Mouse (Mus musculus): ENCODE measurements at regions not wholly inside any gene's neighbourhood (a gene's known extent, or its start where the extent isn't known, plus 50 kb on each side); places are given as distances from the start of the nearest gene placed in this dataset.
A peak's percentile ranks its signal among the peaks of the same experiment; 100 is the strongest.

DNA sequence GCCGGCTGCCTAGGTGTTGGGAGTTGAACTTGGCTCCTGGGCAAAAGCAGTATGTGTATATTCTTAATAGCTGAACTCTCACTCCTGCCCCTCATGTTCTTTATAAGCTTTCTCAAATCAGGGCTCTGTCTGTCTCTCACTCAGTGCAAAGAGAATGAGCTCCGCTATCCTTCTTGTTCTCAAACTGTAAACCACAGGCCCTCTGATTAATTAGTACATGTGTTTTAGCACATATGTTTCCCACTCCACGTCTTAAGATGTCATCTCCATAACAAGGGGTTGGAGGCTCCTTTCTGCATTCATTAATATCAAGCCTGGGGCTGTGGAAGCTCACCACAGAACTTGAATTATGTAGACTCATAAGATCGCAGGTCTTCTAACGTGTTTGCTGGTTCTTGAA, 104.7 kb downstream of the Nsun3 start:
- H3K4me1 ChIP-seq (ENCODE audit: control insufficient read depth, insufficient read depth, low read length) = no peaks in the 10 kb centered on the region
- no peak for DNase-seq
- no peak for TF ChIP-seq CTCF (IDR thresholded peaks at IDR 0.05; ENCODE audit: insufficient read depth, low read length)
- no peak for TF ChIP-seq POLR2A (IDR thresholded peaks at IDR 0.05; ENCODE audit: borderline replicate concordance, extremely low read depth, low read depth, low read length)
- 77% methylated on average over 5 of the region's 5 CpGs for WGBS
- H3K4me3 ChIP-seq (replicated peaks; ENCODE audit: extremely low read depth, low read depth, low read length) = no peak overlapping the region

DNA sequence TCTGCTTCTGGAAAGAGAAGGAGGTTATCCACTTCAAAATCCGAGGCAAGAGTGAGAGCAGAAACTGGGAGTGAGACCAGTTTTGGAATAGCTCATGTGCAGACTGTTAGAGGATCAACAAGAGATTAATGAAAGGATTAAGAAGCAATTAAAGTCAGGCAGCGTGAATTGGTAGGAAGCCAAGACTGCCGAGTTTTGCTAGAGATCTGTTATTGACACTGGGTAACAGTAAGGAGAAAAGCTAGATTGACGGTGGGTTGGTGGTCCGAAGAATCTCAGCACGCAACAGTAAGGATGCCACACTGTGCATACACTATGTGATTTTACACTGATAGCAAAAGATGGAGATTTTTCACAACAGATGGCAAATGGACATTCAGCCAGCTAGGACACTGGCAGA, 109.8 kb downstream of the Nsun3 start:
- WGBS = 70% methylated on average over 6 of the region's 6 CpGs
- no peak overlapping the region for H3K4me3 ChIP-seq (replicated peaks; ENCODE audit: extremely low read depth, low read depth, low read length)
- TF ChIP-seq POLR2A (IDR thresholded peaks at IDR 0.05; ENCODE audit: borderline replicate concordance, extremely low read depth, low read depth, low read length) (no peak), CTCF (IDR thresholded peaks at IDR 0.05; ENCODE audit: insufficient read depth, low read length) (no peak)
- no peak for DNase-seq
- no peaks in the 10 kb centered on the region for H3K4me1 ChIP-seq (ENCODE audit: control insufficient read depth, insufficient read depth, low read length)

DNA sequence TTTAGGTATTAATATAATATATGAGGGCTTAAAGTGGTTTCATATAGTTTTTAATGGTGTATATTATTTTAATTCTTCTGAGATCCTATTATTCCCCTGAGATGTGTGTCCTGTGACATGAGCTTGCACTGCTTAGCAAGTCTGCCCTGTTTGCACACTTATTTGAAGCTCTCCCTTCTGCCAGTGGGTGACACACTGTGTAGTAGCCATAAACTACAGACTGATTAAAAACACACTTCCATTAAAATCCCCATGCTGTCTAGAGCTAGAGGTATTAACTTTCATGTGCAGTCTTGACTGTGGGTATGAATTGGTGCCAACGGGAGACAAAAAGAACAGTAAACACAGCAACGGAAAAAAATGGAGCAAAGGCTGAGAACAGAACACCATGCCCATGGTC, 129.2 kb downstream of the Nsun3 start:
- TF ChIP-seq POLR2A (IDR thresholded peaks at IDR 0.05; ENCODE audit: borderline replicate concordance, extremely low read depth, low read depth, low read length) (no peak), CTCF (IDR thresholded peaks at IDR 0.05; ENCODE audit: insufficient read depth, low read length) (no peak)
- Histone ChIP-seq H3K4me1 (ENCODE audit: control insufficient read depth, insufficient read depth, low read length) (no peaks in the 10 kb centered on the region), H3K4me3 (replicated peaks; ENCODE audit: extremely low read depth, low read depth, low read length) (no peak overlapping the region)
- DNase-seq = no peak
- WGBS = 78% methylated on average over 2 of the region's 2 CpGs

DNA sequence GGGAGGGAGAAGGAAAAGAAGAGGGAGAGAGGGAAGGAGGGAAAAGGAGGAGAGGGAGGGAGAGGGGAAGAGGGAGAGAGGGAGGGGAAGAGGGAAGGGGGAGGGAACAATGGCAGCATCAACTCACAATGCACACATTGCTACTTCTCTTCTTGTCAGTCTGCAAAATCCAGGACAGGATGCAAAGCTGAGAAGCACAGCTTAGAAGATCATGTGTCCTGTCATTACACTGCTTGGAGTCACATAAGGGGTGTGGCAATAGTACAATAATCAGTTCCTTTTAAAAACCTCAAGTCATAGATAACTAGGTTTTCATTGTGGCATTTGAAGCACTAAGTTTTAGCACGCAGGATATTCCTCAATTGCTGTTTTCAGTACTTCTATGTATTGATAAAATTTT, 132.2 kb downstream of the Nsun3 start:
- no peaks in the 10 kb centered on the region for H3K4me1 ChIP-seq (ENCODE audit: control insufficient read depth, insufficient read depth, low read length)
- H3K4me3 ChIP-seq (replicated peaks; ENCODE audit: extremely low read depth, low read depth, low read length) = no peak overlapping the region
- no peak for TF ChIP-seq POLR2A (IDR thresholded peaks at IDR 0.05; ENCODE audit: borderline replicate concordance, extremely low read depth, low read depth, low read length)
- no peak for TF ChIP-seq CTCF (IDR thresholded peaks at IDR 0.05; ENCODE audit: insufficient read depth, low read length)
- DNase-seq = no peak
- WGBS = 64% methylated on average over 1 of the region's 1 CpGs

DNA sequence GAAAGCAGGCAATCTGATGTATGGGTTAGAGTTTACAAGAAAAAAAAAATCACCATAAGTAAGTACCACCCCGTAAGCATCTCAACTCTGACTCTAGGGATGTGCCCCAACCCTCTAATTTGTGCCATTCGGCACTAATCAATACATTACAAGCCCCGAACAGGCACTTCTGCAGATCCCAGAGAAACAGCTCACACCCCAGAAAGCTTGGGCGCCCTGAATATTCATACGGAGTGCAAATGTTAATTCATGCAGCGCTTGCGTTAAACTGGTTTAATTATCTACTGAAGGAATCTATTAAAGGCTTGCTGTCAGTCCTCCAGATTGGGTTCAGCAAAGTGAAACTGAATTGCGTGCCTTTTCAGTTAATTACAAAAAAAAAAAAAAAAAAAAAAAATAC, 132.8 kb downstream of the Nsun3 start:
- H3K4me1 ChIP-seq (ENCODE audit: control insufficient read depth, insufficient read depth, low read length) = no peaks in the 10 kb centered on the region
- TF ChIP-seq CTCF (IDR thresholded peaks at IDR 0.05; ENCODE audit: insufficient read depth, low read length) (no peak), POLR2A (IDR thresholded peaks at IDR 0.05; ENCODE audit: borderline replicate concordance, extremely low read depth, low read depth, low read length) (no peak)
- no peak for DNase-seq
- H3K4me3 ChIP-seq (replicated peaks; ENCODE audit: extremely low read depth, low read depth, low read length) = no peak overlapping the region
- WGBS = 49% methylated on average over 8 of the region's 8 CpGs

DNA sequence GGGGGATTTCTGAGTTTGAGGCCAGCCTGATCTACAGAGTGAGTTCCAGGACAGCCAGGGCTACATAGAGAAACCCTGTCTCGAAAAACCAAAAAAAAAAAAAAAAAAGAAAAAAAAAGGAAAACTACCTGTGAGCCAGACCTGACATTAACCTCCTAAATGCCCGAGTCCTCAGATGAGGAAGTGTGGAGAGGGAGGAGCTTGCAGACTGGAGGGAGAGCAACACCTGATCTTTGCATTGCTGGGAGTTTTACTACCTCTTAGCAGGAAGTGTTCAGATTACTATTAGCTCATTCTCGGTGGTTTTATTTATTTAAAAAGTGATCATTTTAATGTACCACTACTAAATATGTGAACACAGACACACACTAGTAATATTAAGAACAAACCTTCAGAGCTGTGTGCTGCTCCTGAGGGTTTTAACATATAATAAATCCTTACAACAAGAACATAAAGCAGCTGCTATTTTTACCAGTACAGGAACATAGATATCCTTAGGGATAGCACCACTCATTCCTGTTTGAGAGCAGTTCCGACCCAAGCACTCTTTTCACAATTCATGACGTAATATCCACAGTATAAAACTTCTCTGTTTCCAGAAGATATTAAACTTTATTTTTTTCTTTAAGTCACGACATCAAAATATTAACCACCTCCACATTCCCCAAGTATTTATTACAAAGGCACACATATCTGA, 133.7 kb downstream of the Nsun3 start:
- no peaks in the 10 kb centered on the region for H3K4me1 ChIP-seq (ENCODE audit: control insufficient read depth, insufficient read depth, low read length)
- TF ChIP-seq POLR2A (IDR thresholded peaks at IDR 0.05; ENCODE audit: borderline replicate concordance, extremely low read depth, low read depth, low read length) = no peak
- no peak for TF ChIP-seq CTCF (IDR thresholded peaks at IDR 0.05; ENCODE audit: insufficient read depth, low read length)
- WGBS = 55% methylated on average over 6 of the region's 6 CpGs
- H3K4me3 ChIP-seq (replicated peaks; ENCODE audit: extremely low read depth, low read depth, low read length) = no peak overlapping the region
- DNase-seq = no peak

DNA sequence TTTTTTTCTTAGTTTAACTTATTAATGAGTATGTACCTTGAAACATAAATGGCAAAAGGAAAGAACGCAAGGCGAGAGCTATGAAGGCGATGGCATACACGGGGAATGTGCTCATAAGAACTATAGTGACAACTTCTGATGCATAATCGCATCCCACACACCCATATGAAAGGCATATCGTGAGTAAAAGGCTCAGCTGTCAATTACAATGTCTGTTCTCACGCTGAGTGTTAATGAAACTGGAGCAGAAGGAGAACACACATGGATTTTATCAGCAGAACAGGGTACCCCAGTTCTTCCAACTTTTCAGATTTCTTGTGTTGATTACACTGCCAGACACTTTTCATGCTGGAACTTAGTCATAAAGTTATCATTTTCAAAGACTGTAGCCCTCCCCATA, 135.8 kb downstream of the Nsun3 start:
- WGBS = 80% methylated on average over 7 of the region's 7 CpGs
- no peaks in the 10 kb centered on the region for H3K4me1 ChIP-seq (ENCODE audit: control insufficient read depth, insufficient read depth, low read length)
- H3K4me3 ChIP-seq (replicated peaks; ENCODE audit: extremely low read depth, low read depth, low read length) = no peak overlapping the region
- no peak for DNase-seq
- TF ChIP-seq CTCF (IDR thresholded peaks at IDR 0.05; ENCODE audit: insufficient read depth, low read length) = no peak
- TF ChIP-seq POLR2A (IDR thresholded peaks at IDR 0.05; ENCODE audit: borderline replicate concordance, extremely low read depth, low read depth, low read length) = no peak

DNA sequence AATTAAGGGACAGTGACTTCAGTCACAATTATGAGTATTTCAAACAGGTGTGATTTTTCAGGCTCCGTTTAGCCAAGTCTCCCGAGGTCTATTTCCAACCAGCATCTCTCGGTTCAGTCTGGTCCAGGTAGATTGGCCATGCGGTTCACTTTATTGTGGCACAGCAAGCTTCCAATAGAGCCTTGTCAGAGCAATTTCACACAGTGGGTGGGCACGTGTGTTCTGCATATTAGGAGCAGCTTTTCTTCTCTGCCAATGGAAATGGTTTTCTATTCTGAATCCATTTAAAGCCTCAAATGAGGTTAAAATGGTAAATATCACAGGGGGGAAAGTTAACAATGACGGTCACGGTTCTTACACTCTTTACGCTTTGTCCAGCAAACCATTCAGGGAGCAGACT, 138.3 kb downstream of the Nsun3 start:
- WGBS = 81% methylated on average over 8 of the region's 8 CpGs
- H3K4me1 ChIP-seq (ENCODE audit: control insufficient read depth, insufficient read depth, low read length) = no peaks in the 10 kb centered on the region
- TF ChIP-seq POLR2A (IDR thresholded peaks at IDR 0.05; ENCODE audit: borderline replicate concordance, extremely low read depth, low read depth, low read length) = no peak
- no peak for TF ChIP-seq CTCF (IDR thresholded peaks at IDR 0.05; ENCODE audit: insufficient read depth, low read length)
- no peak for DNase-seq
- no peak overlapping the region for H3K4me3 ChIP-seq (replicated peaks; ENCODE audit: extremely low read depth, low read depth, low read length)

DNA sequence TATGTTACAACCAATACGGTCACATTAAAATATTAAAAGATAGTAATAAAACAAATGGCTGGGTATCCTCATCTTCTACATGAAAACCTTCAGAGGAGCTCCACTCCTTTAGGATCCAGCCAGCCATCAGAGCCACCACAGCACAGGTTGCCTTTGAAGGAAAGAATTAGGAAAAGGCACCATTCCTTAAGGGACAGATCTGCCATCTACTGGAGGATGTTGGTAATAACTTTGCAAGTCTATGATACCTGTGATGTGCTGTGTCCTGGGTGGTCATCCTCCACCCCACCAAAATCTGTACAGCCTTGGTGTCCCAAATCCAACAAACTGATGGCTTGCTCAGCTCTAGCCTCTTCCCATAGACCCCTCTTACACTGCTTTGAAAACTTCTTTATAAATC, 140.5 kb downstream of the Nsun3 start:
- Histone ChIP-seq H3K4me3 (replicated peaks; ENCODE audit: extremely low read depth, low read depth, low read length) (no peak overlapping the region), H3K4me1 (ENCODE audit: control insufficient read depth, insufficient read depth, low read length) (no peaks in the 10 kb centered on the region)
- 70% methylated on average over 1 of the region's 1 CpGs for WGBS
- DNase-seq = no peak
- 0 out of 2 replicates have a peak, but pooled peaks have one; percentile 0 for TF ChIP-seq CTCF (IDR thresholded peaks at IDR 0.05; ENCODE audit: insufficient read depth, low read length)
- no peak for TF ChIP-seq POLR2A (IDR thresholded peaks at IDR 0.05; ENCODE audit: borderline replicate concordance, extremely low read depth, low read depth, low read length)

DNA sequence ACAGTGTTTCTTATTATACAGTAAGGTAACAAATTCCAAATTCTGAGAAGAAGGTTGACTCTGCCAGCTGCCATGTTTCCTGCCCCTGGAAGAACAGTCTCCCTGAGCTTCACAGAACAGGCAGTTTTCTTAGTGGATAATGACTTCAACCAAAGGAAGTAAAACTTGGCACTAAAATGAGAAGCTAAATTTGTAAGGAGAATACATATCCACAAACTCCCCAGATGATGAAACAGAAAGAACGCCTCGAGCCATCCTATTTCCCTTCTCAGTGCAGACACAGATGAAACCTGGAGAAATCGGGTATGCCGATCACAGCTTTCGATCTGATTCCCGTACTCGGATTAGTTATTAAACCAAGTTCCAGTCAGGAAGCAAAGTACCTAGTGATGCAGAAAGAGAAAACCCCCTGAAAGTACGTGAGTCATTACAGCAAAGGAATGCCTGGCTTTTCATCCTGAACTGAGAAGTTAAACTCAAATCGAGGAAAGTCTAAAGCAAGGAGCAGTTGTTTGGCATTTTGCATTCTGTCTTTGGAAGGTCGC, 143.7 kb downstream of the Nsun3 start:
- H3K4me1 ChIP-seq (ENCODE audit: control insufficient read depth, insufficient read depth, low read length) = no peaks in the 10 kb centered on the region
- H3K4me3 ChIP-seq (replicated peaks; ENCODE audit: extremely low read depth, low read depth, low read length) = no peak overlapping the region
- TF ChIP-seq CTCF (IDR thresholded peaks at IDR 0.05; ENCODE audit: insufficient read depth, low read length) (no peak), POLR2A (IDR thresholded peaks at IDR 0.05; ENCODE audit: borderline replicate concordance, extremely low read depth, low read depth, low read length) (no peak)
- WGBS = 83% methylated on average over 10 of the region's 10 CpGs
- DNase-seq = no peak
